Mouse (Mus musculus) lung, postnatal 0 days (tissue): Measurements from ENCODE around the gene Gm5294.

Experiments
- CTCF ChIP-seq: IDR thresholded peaks from 2 replicates; pipeline ENCODE4 v1.5.1; 2016; ENCODE audit warnings: antibody characterized with exemption, mild to moderate bottlenecking
- EP300 ChIP-seq: IDR thresholded peaks from 2 replicates; pipeline ENCODE4 v1.6.1; 2016; ENCODE audit warnings: antibody characterized with exemption, mild to moderate bottlenecking, control low read depth

- no peak for TF ChIP-seq CTCF
- TF ChIP-seq EP300 = no peak
Observed at GRCm38 (mm10) chr5:138853349-138853748, 33.5 kb downstream of the Gm5294 start.
